Mouse (Mus musculus): Measurements from ENCODE around the gene Mybpc1. TPM values are rescaled to one million over a fixed set of nuclear protein-coding genes. Genes with fewer than 3 reads are reported as not detected.
"Not testable (repeated sequence)": the region's sequence is repeated elsewhere in the genome, so short reads cannot be mapped to it uniquely, and the experiment has no call there.

Gene Mybpc1
- total RNA-seq, 1 experiment from 2014 or later, result 1.4 TPM

DNA sequence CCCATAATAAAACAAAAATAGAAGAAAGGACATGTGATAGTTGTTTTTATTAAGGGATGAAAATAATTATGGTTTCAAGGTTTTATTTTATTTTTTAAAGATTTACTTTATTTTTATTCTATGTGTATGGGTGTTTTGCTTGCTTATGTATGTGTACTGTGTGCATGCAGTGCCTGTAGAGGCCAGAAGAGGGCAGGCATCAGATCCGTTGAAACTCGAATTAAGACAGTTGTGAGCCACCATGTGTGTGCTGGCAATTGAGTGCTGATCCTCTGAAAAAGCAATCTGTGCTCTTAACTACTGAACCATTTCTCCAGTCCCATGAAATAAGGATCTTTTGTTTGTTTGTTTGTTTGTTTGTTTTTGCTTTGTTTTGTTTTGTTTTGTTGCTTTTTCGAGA, 54.7 kb downstream of the Mybpc1 start:
- DNase-seq, result no peak

DNA sequence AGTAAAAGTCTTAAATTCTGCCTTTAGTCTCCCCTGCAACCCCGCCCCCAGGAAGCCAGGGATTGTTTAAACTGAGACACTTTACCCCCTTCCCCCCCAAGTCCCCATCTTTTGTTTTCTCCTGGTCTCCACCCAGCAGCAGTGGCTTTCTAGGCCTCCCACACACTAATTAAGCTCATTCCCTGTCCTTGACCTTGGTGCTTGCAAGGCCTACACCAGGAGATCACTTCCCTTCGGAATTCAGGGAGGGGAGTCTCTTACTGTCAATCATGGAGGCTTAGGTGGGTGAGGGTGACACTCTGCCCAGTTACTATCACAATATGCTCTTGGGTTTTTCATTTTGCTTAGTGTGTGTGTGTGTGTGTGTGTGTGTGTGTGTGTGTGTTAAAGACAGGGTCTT, 57.3 kb downstream of the Mybpc1 start:
- no peak for DNase-seq

DNA sequence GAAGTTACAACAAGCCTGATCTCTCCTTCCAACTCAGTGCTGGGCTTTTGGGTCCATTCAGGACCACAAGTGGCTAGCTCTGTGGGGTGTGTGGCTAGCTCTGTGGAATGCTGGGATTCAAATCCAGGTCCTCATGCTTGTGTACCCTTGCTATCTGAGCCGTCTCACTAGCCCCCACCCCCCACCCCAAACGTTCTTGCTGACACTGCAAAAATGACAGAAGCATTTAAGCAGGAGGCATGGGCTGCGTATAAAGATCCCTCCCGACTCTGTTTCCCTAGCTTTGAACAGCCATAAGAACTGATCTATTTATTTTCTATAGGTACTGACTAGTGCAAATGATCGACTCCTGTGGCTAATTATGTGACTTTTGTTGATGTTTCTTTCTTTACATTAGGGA, 74.3 kb downstream of the Mybpc1 start:
- DNase-seq, result no peak

DNA sequence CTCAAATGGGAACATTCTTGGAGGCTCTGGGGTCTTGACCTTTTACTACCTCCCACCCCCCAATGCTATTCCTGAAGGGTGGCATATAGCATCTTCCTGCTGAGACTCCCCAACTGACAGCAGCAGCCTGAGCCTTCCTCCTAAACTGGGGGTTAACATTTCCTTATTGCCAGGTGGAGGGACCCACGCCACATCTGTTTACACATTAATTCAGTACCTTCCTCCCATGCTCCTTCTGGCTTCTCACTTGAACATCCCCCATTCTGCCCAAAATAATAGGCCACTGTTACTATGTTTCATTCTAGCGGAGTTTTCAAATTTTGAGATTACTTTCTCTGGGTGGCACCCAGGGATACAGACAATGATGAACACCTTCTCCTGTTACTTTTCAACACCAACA, 80.9 kb downstream of the Mybpc1 start:
- no peak for DNase-seq

DNA sequence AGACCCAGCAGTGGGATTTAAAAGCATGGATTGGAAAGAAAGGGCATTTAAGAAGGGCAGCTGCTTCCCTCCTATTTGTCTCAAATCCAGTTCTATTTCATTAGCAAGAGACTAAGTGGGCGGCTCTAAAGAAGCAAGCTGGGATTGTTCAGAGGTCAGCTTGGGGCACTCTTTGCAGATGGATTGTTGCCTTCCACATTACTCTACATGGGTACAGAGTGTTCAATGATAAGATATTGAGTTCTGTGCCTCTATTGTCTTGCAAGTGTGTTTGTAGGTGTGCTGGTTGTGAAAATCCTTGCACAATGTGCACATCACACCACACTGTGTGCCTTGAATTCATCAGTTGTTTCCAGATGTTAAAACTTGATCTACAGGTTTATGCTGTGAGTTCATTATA, 81.7 kb downstream of the Mybpc1 start:
- DNase-seq, result no peak

DNA sequence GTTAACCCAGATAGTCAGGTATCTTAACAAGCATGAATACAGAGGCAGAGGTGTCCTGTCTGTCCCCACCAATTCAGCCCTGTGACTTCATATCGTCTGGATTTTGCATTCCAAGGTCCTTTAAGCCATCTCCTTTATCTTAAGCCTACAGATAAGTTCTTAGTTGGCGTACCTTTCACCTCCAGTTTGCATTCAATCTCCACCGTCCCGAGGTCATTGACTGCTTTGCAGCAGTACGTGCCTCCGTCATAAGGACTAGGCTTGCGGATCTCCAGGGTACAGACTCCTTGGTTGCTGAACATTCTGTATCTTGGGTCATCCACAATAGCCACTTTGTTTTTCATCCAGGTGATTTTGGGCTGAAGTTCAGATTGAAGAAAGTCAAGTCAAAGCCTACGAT, 82.2 kb downstream of the Mybpc1 start:
- DNase-seq, result no peak

DNA sequence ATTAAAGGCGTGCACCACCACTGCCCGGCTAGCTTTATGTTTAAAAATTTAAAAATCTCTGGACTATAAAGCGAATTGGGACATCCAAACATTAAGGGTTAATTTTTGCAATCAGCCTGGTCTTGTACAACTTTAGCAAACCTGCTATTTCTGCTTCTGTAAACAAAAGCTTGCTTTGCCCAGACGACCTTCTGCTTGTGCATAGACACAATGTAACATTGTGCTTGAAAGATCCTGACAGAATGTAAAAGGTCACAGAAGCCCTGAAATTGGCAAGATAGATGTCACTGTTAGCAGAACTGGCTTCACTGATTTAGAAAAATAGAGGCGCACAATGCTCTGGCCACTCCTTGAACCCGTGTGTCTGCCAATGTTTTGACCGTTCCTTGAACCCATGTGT, 89.9 kb downstream of the Mybpc1 start:
- DNase-seq, result not testable (repeated sequence)

DNA sequence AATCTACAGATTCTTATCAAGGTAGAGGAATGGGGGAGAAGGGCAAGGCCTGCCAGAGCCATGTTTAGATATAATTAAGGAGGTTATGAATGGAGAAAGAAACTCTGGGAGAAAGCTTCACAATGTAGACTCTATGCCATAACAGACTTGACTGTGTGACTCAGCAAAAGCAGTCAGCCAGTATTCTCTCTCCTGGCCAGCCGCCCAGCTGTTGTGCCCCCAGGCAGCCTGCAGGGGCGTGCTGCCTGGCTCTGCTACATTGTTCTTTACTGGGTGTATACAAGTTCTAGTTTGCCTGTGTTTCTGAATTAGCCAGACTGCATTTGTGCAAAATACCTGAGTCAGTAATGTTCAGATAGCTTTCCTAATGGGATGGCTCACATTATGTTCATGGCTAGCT, 90.5 kb downstream of the Mybpc1 start:
- DNase-seq, result peak; percentile 86

DNA sequence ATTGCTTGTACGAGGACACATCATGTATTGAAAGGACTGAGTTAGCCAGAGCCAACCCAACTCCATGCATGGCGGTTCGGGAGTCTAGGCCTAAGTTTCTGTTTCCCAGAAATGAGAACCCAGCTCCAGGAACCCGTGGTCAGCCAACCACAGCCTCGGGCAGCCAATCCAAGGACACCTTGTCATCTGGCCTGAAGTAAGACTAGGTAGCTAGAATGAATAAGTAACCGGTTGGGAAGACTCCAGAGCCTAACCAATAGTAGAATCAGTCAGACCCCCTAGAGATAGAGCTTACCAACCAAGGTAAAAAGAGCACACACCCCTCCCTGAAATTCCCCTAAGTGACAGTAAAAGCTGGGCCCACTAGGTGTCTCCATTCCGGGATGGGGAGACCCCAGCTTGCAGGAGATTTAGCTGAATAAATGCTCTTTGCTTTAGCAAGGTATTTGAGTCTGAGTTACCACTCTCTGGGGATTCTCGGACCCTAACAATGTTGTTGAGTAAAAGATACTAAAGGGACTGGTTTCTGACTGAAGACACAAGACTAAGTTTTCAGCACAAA, 91.3 kb downstream of the Mybpc1 start:
- DNase-seq, result peak; percentile 9

DNA sequence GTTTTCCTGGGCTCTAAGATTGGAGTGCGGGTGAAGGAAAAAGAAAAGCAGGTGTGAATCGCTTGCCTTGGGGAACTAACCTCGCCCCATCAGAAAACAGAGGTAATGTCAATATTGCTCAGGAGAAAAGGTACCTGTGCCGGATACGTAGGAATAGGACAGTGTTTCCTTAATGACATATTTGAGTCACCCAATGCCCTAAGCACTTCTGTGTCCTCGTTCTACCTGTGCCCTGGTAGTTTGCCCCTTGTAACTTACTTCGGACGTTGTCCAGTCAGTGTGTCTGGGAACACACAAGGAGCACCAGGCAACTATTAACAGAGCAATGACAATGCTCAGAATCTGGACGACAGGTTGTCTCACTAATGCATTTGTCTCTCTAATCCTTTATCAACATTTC, 93.6 kb downstream of the Mybpc1 start:
- no peak for DNase-seq

DNA sequence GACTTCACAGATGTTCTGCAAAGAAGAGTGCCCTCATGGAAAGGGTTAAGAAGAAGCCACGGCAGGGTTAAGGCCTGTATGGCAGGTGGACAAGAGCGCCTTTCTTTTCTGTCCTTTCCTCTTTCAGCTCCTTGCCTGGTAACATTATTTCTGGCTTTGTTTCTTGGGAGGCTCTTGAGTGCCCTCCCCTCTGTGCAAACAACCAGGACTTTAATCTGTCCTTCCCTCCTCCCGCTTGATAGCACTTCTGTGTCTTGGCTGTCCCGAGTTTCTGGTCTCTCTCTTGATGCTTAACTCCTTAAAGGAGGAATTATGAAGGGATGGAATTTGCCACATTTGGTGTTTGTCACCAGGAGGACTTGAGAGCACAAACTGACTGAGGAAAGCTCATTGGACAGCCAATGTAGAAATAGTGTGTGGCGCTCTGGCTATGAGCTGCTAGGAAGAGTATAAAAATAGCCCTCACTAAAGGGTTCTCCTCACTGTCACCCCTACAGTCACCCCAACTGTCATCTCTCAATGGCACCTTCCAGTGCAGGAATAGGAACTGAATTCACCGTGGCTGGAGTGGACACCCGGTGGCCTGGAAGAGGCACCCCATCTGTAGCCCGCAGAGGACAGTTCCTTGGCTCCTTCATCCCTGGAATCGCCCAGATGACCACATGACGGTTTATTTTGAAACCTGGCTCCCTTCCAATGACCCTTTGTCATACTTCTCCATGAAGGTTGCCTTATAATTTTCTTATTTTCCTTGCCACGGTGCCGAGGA, 94.3 kb downstream of the Mybpc1 start:
- peak; percentile 28 for DNase-seq

DNA sequence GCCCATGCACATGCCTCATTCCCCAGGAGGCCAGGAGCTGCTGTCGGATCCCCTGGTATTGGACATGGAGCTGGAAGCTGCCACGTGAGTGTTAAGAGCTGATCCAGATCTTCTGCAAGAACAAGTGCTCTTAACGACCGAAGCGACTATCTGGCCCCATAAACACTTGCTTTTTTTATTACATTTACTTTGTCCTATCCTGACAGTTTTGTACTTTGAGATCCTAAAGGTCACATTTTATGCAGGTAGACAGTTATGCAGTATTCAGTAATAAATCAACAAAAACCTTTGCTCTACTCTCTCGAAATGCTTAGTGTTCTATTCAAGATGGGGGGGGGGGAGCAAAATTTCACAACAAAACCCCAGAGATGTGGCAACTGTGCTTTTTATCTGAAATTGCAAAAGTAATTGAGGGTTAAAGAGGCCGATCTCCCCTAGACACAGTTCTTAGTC, 97.2 kb downstream of the Mybpc1 start:
- DNase-seq, result no peak

DNA sequence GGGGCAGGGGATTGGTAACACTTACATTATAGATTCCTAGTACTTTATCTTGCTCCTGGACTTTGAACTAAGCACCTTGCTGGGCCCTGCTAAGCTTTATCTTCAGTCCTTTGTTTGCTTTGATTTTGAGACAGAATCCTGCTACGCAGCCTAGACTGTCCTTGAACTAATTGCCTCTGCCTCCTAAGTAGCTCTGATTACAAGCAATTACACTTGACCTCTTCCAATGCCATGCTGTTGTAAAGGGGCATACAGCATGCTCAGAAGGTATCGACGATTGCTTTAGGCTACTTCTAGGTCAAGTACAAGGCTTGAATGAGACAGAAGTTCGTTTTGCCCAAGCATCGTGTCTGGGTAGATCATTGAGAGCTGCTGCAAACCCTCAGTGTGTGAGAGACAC, 99.7 kb downstream of the Mybpc1 start:
- no peak for DNase-seq

DNA sequence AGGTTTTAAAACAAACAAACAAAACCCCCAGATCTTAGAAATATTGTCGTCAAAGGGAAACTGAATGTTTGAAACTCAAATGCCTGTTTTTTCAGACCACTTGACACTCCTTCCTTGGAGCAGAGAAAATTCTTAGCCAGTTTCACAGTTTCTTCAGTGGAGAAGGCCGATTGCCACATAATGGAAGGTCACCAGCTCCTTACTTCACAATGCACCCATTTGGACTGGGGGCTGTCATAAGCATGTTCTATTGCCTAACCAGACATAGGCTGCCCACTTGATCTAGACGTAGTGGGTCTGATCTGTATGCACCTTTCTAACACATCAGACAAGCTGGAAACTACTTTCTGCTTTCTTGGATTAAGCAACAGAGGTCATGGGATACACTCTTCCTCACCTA, 100.5 kb downstream of the Mybpc1 start:
- DNase-seq, result no peak

DNA sequence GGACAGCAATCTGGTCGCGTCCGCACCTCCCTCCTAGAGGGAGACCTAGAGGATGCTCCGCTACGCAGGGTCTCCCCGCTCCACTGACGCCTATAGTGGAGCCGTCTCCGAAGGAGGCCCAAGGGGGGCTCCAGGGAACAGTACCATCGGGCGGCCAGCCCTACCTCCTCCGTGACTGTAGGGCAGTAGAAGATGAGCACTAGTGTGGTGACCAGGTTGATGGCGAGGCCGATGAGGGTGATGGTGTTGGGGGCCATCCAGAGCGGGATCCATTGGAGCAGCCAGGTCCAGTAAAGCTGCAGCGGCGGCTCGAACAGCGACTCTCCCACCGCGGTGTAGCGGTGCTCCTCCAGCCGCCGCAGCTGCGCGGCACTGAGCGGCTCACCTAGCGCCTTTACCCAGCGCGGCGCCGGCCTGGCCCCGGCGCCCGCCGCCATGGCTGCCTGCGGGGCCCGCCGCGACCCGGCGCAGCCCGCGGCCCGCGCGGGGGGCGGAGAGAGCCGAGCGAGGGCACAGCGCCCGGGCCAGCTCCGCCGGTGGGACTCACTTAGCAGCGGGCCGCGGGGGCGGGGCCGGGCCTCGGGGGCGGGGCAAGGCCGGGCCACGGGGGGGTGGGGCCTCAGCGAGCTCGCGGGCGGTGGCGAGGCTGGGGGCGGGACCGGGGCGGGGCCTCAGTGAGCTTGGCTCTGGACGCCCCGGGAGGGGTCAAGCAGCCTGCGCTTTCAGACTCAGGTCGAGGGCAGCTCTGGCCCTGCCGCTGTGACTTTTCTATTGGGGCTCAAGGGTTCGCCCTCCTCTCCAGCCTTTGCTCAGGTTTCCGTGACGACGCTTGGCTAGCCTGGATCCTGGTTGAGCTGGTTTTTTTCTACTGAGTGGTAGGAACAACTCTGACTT, 101.3 kb downstream of the Mybpc1 start, which contains the start of gene Chpt1:
TSS of gene Chpt1 (minus strand) at position 653 of the 894 bp plus-strand sequence.
- DNase-seq, result peak; percentile 94

DNA sequence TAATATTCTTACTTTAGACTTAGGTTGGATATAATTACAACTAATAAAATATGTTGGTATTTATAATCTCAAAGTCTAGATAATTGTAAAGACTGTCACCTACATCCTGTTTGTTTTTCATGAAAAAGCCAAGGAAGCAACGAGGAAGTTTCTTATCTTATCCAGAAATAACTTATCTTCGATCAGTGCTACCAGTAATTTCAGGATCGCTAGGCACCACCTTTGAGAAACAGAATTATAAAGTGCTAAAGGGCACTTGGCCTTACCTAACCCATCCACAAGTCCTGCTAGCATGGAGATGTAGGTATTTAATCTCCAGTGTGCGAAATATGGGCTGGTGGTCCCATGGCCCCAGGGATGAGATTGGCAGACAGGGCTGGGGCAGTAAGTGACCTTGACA, 102.0 kb downstream of the Mybpc1 start:
- DNase-seq, result no peak

DNA sequence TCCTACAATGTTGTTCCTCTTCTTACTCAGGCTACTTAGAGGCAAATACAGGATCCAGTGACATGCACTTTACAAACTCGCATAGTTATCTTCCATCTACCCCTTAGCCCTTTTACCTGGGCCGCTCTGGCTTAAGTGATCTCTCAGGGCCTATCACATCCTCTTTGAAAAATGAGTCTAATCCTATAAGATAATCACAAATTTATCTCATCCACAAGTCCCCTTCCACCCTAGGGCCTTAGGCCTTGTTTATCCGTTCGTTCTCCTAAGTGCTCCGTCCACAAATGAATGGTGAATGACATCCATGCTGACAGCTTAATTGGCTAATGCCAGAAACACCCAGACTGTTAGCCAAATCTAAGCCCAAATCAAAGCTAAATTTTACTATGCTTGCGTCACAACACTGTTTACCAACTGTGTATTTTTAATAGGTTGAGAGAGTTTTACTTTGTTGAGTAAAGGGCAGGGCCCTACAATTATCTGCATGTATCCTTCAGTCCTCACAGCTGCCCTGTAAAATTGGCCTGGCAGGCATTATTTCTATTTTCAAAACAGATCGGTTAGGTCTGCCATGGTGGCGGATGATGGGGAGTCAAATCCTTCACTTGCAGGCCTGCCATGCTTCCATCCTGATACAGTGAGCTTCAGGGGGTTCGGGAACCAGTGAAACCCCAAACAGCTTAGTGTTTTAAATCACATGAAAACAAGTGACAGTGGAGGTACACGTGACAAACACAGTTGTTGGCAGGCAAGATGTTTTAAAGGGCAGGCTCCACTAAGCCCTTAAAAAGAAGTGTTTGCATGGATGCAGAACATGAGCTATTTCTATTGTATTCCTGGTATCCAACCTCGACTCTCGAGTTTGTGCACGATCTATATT, 102.8 kb downstream of the Mybpc1 start:
- DNase-seq, result no peak

DNA sequence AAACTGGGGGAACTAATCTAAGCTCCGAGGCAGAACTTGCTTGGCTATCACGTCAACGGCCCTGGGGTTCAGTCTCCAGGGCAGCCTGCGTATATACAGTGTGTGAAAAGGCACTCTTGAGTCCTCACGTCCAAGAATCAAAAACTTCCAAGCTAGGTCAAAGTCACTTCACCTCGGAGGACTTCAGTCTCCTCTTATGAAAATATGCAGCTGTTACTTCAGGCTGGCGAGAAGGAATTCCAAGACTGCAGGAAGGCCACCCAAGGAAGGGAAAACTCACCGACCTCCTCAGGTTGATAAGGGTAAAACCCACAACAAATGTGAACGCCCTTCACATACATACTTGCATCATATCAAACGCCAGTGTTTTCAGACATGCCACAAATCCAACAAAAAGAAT, 103.6 kb downstream of the Mybpc1 start:
- no peak for DNase-seq

DNA sequence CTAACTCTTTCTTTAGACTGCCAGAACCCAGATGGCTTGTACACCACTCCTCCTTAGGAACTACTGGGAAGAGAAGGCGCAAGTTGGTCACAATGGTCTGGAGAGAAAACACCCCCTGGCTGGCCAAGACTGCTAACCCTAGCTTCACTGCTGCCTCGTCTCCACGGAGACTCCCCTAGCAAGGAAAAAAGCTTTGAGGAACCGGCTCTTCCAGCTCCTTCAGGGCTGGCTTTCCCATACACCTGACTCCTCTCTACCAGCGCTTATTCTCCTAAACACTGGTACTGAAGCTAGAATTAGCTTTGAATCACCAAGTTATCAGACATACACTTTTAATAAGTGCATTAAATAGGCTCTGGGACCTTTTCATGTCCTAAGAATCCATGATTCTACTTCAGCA, 105.0 kb downstream of the Mybpc1 start:
- no peak for DNase-seq

DNA sequence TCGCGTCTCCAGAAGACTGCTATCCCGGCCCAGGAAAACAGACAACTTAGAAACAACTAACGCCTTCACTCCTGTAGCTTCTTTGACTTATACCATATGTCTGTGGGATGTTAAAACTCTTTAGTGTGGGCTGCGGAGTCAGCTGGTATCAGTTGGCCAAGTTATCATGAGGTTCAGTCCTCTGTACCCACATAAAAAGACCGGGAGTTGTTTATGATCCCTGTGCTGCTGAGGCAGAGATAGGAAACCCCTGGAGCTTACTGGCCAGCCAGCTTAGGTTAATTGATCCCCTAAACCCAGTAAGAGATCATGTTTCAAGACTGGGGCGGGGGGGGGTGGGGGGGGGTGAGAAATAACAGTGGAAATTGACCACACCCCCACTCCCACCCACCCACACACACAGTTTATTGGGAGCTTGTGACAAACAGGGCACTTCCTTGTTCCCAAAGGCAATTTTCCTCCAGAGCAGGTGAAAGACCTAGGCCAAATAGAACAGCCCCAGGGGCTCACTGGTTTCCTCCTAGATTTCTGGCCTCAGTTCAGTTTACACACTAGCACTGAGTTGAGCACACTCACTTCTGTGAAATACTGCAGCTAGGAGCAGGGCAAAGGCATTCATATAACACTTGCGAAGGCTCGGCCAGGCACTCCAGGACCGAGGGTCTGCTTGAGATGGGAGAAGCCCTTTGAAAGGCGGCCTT, 107.9 kb downstream of the Mybpc1 start:
- no peak for DNase-seq

DNA sequence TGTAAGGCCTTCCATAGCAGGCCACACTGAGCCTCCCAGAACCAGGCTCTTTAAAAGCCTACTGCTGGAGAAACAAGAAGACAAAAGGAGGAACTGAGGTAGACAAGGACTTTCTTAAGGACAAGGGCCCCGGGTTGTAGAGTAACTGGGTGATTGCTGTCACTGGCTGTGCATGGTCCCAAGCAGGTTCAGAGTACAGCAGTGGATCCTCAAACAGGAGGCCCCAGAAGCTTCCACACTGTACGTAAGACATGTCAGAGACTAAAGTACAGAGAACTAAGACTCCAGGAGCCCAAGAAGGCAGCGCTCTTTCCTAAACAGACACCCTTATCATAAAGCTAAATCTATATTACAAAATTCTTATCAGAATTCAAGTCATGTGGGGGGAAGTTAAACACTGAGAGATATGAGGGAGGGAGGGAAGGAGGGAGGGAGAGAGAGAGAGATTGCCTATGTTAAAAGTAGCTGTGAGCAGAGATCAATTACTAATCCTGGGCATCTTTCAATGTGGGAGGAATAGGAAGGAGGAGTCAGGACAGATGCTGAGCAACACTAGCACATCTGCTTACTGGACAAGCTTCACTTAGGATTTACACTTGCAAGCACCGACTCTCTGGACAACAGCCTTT, 109.9 kb downstream of the Mybpc1 start:
- DNase-seq, result no peak

All from adrenal gland, postnatal 25 days (tissue).